Mouse (Mus musculus) MEL (cell line): ENCODE results near the gene Rps15. TPM values are rescaled to one million over a fixed set of nuclear protein-coding genes. Genes with fewer than 3 reads are reported as not detected.
A peak's percentile ranks its signal among the peaks of the same experiment; 100 is the strongest.

ENCODE experiments used
- DNase-seq: peaks from one replicate; pipeline ENCODE4 v3.0.0; 2011; ENCODE audit warnings: low read depth, low spot score
- H3K27ac ChIP-seq: 2 replicates; pipeline ENCODE4 v1.5.1; 2012; ENCODE audit warnings: low read depth, mild to moderate bottlenecking, control low read depth, low read length, moderate library complexity; ENCODE audit not compliant: control insufficient read depth
- H3K27me3 ChIP-seq, 2 experiments: fragments of 150-350 bp in 1 of 2; sonication (generic) in 1 of 2; 2 replicates each; pipeline ENCODE4 v1.6.1; 2012; ENCODE audit warnings: low read length in 2 of 2, mild to moderate bottlenecking in 2 of 2, improper control_type of control experiment in 1 of 2, moderate library complexity in 1 of 2; ENCODE audit not compliant: insufficient read depth in 2 of 2, control insufficient read depth in 1 of 2
- H3K36me3 ChIP-seq, 2 experiments: 2 replicates each; pipeline ENCODE4 v1.6.1; 2012 to 2014; ENCODE audit warnings: low read length in 2 of 2, improper control_type of control experiment in 1 of 2, inconsistent platforms in 1 of 2, mild to moderate bottlenecking in 1 of 2; ENCODE audit not compliant: insufficient read depth in 2 of 2, control insufficient read depth in 1 of 2
- H3K4me1 ChIP-seq, 2 experiments: fragments of 150-350 bp in 1 of 2; sonication (generic) in 1 of 2; 2 replicates each; pipeline ENCODE4 v1.6.1; 2012; ENCODE audit warnings: low read length in 2 of 2, improper control_type of control experiment in 1 of 2, mild to moderate bottlenecking in 1 of 2; ENCODE audit not compliant: insufficient read depth in 2 of 2, control insufficient read depth in 1 of 2
- H3K4me3 ChIP-seq, 2 experiments: fragments of 150-350 bp in 1 of 2; sonication (generic) in 1 of 2; 2 replicates each; pipeline ENCODE4 v1.5.1; 2012; ENCODE audit warnings: low read depth in 2 of 2, low read length in 2 of 2, mild to moderate bottlenecking in 2 of 2, moderate library complexity in 2 of 2, control low read depth in 1 of 2, improper control_type of control experiment in 1 of 2; ENCODE audit not compliant: control insufficient read depth in 1 of 2, insufficient read depth in 1 of 2
- H3K79me2 ChIP-seq: 2 replicates; pipeline ENCODE4 v1.6.1; 2012; ENCODE audit warnings: mild to moderate bottlenecking, low read length, moderate library complexity; ENCODE audit not compliant: control insufficient read depth, poor library complexity, insufficient read depth
- H3K9ac ChIP-seq: 2 replicates; pipeline ENCODE4 v1.6.1; 2012; ENCODE audit warnings: low read depth, mild to moderate bottlenecking, control low read depth, low read length, moderate library complexity; ENCODE audit not compliant: control insufficient read depth, poor library complexity, severe bottlenecking
- H3K9me3 ChIP-seq: fragments of 150-350 bp; sonication (generic); replicated peaks from 2 replicates; pipeline ENCODE4 v1.6.1; 2012; ENCODE audit warnings: mild to moderate bottlenecking, low read length, improper control_type of control experiment, moderate library complexity; ENCODE audit not compliant: insufficient read depth
- BHLHE40 ChIP-seq: IDR thresholded peaks from 2 replicates; pipeline ENCODE4 v1.6.1; 2012; ENCODE audit warnings: low read depth, mild to moderate bottlenecking, inconsistent platforms, low read length, improper control_type of control experiment, borderline replicate concordance
- CHD1 ChIP-seq: IDR thresholded peaks from 2 replicates; pipeline ENCODE4 v1.6.1; 2012; ENCODE audit warnings: low read depth, mild to moderate bottlenecking, inconsistent platforms, low read length, improper control_type of control experiment
- CHD2 ChIP-seq: IDR thresholded peaks from 2 replicates; pipeline ENCODE4 v1.6.1; 2011; ENCODE audit warnings: low read length, improper control_type of control experiment
- CTCF ChIP-seq, 3 experiments: IDR thresholded peaks in 2 of 3; conservative IDR thresholded peaks in 1 of 3; 2 replicates each; pipeline ENCODE4 v1.5.1; 2011 to 2012; ENCODE audit warnings: low read length in 3 of 3, low read depth in 2 of 3, mild to moderate bottlenecking in 2 of 3, improper control_type of control experiment in 1 of 3, inconsistent platforms in 1 of 3, mixed read lengths in 1 of 3, moderate library complexity in 1 of 3; ENCODE audit not compliant: control insufficient read depth in 1 of 3, insufficient read depth in 1 of 3, poor library complexity in 1 of 3, severe bottlenecking in 1 of 3
- E2F4 ChIP-seq: IDR thresholded peaks from 2 replicates; pipeline ENCODE4 v1.6.1; 2011; ENCODE audit warnings: low read depth, low read length, improper control_type of control experiment, borderline replicate concordance
- ELF1 ChIP-seq: IDR thresholded peaks from 2 replicates; pipeline ENCODE4 v1.6.1; 2014; ENCODE audit warnings: low read depth, mild to moderate bottlenecking, inconsistent platforms, low read length, improper control_type of control experiment, moderate library complexity
- EP300 ChIP-seq, 2 experiments: IDR thresholded peaks; 2 replicates each; pipeline ENCODE4 v1.6.1; 2011; ENCODE audit warnings: improper control_type of control experiment in 2 of 2, low read length in 2 of 2, low read depth in 1 of 2, mild to moderate bottlenecking in 1 of 2
- ETS1 ChIP-seq: IDR thresholded peaks from 2 replicates; pipeline ENCODE4 v1.6.1; 2012; ENCODE audit warnings: low read depth, mild to moderate bottlenecking, inconsistent platforms, low read length, improper control_type of control experiment, moderate library complexity
- GABPA ChIP-seq: IDR thresholded peaks from 2 replicates; pipeline ENCODE4 v1.6.1; 2012; ENCODE audit warnings: low read depth, mild to moderate bottlenecking, inconsistent platforms, low read length, improper control_type of control experiment, moderate library complexity
- GATA1 ChIP-seq: IDR thresholded peaks from 2 replicates; pipeline ENCODE4 v1.6.1; 2011; ENCODE audit warnings: low read depth, low read length, improper control_type of control experiment
- HCFC1 ChIP-seq: IDR thresholded peaks from 2 replicates; pipeline ENCODE4 v1.6.1; 2012; ENCODE audit warnings: low read depth, mild to moderate bottlenecking, inconsistent platforms, low read length, improper control_type of control experiment, moderate library complexity
- JUND ChIP-seq: IDR thresholded peaks from 2 replicates; pipeline ENCODE4 v1.6.1; 2011; ENCODE audit warnings: low read depth, mild to moderate bottlenecking, improper control_type of control experiment, low read length
- MAFK ChIP-seq: IDR thresholded peaks from 2 replicates; pipeline ENCODE4 v1.6.1; 2011; ENCODE audit warnings: low read depth, mild to moderate bottlenecking, low read length, improper control_type of control experiment, borderline replicate concordance
- MAX ChIP-seq: IDR thresholded peaks from 2 replicates; pipeline ENCODE4 v1.6.1; 2011; ENCODE audit warnings: low read length, improper control_type of control experiment
- MAZ ChIP-seq: IDR thresholded peaks from 2 replicates; pipeline ENCODE4 v1.6.1; 2012; ENCODE audit warnings: low read depth, mild to moderate bottlenecking, inconsistent platforms, low read length, improper control_type of control experiment
- MEF2A ChIP-seq: IDR thresholded peaks from 2 replicates; pipeline ENCODE4 v1.6.1; 2014; ENCODE audit warnings: low read depth, mild to moderate bottlenecking, inconsistent platforms, low read length, improper control_type of control experiment; ENCODE audit not compliant: poor library complexity, insufficient replicate concordance, severe bottlenecking; ENCODE audit errors: extremely low read depth
- NRF1 ChIP-seq: IDR thresholded peaks from 2 replicates; pipeline ENCODE4 v1.6.1; 2014; ENCODE audit warnings: low read depth, mild to moderate bottlenecking, inconsistent platforms, low read length, improper control_type of control experiment, moderate library complexity; ENCODE audit not compliant: poor library complexity, insufficient read depth, severe bottlenecking
- POLR2AphosphoS2 ChIP-seq: IDR thresholded peaks from 2 replicates; pipeline ENCODE4 v1.6.1; 2011; ENCODE audit warnings: low read length, improper control_type of control experiment
- SIN3A ChIP-seq: IDR thresholded peaks from 2 replicates; pipeline ENCODE4 v1.6.1; 2012; ENCODE audit warnings: low read length, improper control_type of control experiment, inconsistent platforms
- SMC3 ChIP-seq: IDR thresholded peaks from 2 replicates; pipeline ENCODE4 v1.6.1; 2011; ENCODE audit warnings: low read depth, low read length, improper control_type of control experiment
- TBP ChIP-seq: IDR thresholded peaks from 2 replicates; pipeline ENCODE4 v1.8.0; 2011; ENCODE audit warnings: low read depth, low read length, improper control_type of control experiment
- TCF12 ChIP-seq: IDR thresholded peaks from 2 replicates; pipeline ENCODE4 v1.6.1; 2014; ENCODE audit warnings: low read depth, mild to moderate bottlenecking, inconsistent platforms, low read length, improper control_type of control experiment, moderate library complexity
- USF2 ChIP-seq, 2 experiments: IDR thresholded peaks; 2 replicates each; pipeline ENCODE4 v1.6.1; 2011 to 2012; ENCODE audit warnings: improper control_type of control experiment in 2 of 2, low read length in 2 of 2, borderline replicate concordance in 1 of 2, inconsistent platforms in 1 of 2, low read depth in 1 of 2, mild to moderate bottlenecking in 1 of 2; ENCODE audit not compliant: insufficient read depth in 1 of 2
- ZKSCAN1 ChIP-seq: IDR thresholded peaks from 2 replicates; pipeline ENCODE4 v1.6.1; 2012; ENCODE audit warnings: low read depth, mild to moderate bottlenecking, inconsistent platforms, low read length, improper control_type of control experiment, moderate library complexity
- ZMIZ1 ChIP-seq: IDR thresholded peaks from 2 replicates; pipeline ENCODE4 v1.6.1; 2012; ENCODE audit warnings: low read depth, mild to moderate bottlenecking, inconsistent platforms, low read length, improper control_type of control experiment, moderate library complexity
- ZNF384 ChIP-seq: IDR thresholded peaks from 2 replicates; pipeline ENCODE4 v1.6.1; 2012; ENCODE audit warnings: low read depth, mild to moderate bottlenecking, inconsistent platforms, low read length, improper control_type of control experiment
- polyA plus RNA-seq, 2 experiments: library from polyadenylated mRNA; stranded (reverse) in 1 of 2; unstranded in 1 of 2; fragments of >175 nt in 1 of 2; fragments of >200 nt in 1 of 2; gene quantifications; 2 replicates each; pipeline versions ENCODE4 v1.2.1 to v1.2.4; 2012; ENCODE audit warnings: low replicate concordance in 2 of 2, low read depth in 1 of 2; ENCODE audit not compliant: insufficient read length in 2 of 2, insufficient read depth in 1 of 2, missing spikeins in 1 of 2
- total RNA-seq: library from RNA; depleted of rRNA; stranded (reverse); fragments of 300-350 nt; gene quantifications from 2 replicates; pipeline ENCODE4 v1.2.3, GENCODE M21; 2012

Gene Rps15
- total and polyA plus RNA-seq, 3 experiments = 1,331 to 4,320 (median 3,905) TPM

DNA sequence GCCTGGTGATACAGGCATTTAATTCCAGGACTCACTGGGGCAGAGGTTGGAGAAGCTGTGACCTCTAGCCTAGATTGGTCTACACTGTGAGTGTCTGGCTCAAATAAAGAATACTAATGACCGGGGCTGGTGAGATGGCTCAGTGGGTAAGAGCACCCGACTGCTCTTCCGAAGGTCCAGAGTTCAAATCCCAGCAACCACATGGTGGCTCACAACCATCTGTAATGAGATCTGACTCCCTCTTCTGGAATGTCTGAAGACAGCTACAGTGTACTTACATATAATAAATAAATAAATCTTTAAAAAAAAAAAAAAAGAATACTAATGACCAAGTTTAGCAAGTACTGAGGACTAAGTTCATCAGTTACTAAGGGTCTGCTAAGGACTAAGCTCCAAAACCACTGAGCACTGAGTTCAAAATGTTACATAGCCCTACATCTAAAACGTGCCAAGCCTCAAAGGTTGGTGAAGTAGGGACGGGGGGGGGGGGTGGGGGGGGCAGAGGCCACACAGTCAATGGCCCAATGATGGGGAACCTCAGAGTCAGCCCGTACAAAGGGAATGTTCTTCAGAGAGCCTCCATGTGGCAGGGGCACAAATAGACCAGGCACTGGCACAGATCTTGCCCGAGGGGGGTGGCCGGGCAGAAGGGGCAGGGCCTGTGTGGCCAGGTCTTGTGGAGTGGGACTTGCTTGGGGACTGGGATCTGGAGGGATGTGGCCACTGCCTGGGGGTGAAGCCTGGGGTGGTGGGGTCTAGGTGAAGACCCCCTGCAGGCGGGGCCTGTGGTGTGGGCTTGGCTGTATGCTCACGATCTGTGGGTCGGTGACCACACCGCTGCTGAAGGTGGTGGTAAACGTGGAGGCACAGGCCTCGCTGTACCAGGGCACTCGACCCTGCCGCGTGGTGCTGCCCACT lies 32.1 kb downstream of the Rps15 start:
- Histone ChIP-seq H3K4me3 (peak overlapping the region; percentile 89 to 90), H3K36me3 (peaks cover 0 to 4% of the 10 kb centered on the region in 2 experiments; a peak in 2 of 4 replicates), H3K27me3 (no peaks in the 10 kb centered on the region), H3K79me2 (peaks cover 28% of the 10 kb centered on the region), H3K9ac (peak overlapping the region; percentile 54), H3K4me1 (peaks cover 0 to 21% of the 10 kb centered on the region in 2 experiments; a peak in 3 of 4 replicates), H3K9me3 (no peaks in the 10 kb centered on the region), H3K27ac (0 out of 2 replicates have a peak overlapping the region, but pooled peaks have one; percentile 2)
- no peak for TF ChIP-seq JUND
- no peak for TF ChIP-seq TCF12
- no peak; the same call in 1 of the 2 replicates for TF ChIP-seq BHLHE40
- no peak for TF ChIP-seq USF2 (IDR thresholded peaks at IDR 0.05; ENCODE audit: borderline replicate concordance in 1 of 2, insufficient read depth in 1 of 2, low read depth in 1 of 2, low read length in 2 of 2)
- TF ChIP-seq NRF1 = no peak
- no peak for TF ChIP-seq GABPA
- TF ChIP-seq MAZ = peak; percentile 36; the same call in 1 of the 2 replicates
- peak; percentile 97 for TF ChIP-seq TBP
- no peak for TF ChIP-seq E2F4
- TF ChIP-seq MAFK = peak; percentile 75
- TF ChIP-seq ZNF384 = peak; percentile 84
- TF ChIP-seq CHD1 = no peak
- no peak for TF ChIP-seq ZMIZ1
- TF ChIP-seq SMC3 = no peak
- TF ChIP-seq MAX = no peak
- TF ChIP-seq POLR2AphosphoS2 = no peak
- no peak for TF ChIP-seq MEF2A
- DNase-seq = peak; percentile 74

DNA sequence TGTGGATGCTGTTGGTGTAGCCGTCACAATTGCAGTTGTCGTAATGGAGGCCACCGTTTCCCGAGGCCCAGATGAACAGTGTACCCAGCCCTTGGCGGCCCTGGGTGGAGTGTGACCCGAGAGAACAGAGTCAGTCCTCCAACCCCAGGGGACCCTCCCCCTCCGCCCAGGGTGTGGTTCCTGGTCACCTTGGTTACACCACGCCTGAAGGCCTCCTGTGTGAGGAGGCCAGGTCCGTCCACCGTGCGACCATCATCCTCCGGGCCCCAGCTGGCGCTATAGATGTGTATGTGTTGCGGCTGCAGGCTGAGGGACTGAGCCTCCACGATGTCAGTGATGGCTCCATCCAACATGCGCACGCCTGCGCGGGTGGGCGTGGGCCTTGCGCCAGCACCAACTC lies 32.8 kb downstream of the Rps15 start:
- TF ChIP-seq ETS1 (no peak), ELF1 (no peak), CTCF (IDR thresholded peaks at IDR 0.05 in 2 of 3, conservative IDR thresholded peaks at IDR 0.05 in 1 of 3; ENCODE audit: control insufficient read depth in 1 of 3, insufficient read depth in 1 of 3, low read depth in 2 of 3, low read length in 3 of 3, poor library complexity in 1 of 3, severe bottlenecking in 1 of 3) (no peak), BHLHE40 (no peak), CHD2 (no peak), SIN3A (no peak), NRF1 (no peak), EP300 (IDR thresholded peaks at IDR 0.05; ENCODE audit: low read depth in 1 of 2, low read length in 2 of 2) (no peak), MAZ (no peak), ZNF384 (no peak), ZKSCAN1 (no peak), HCFC1 (no peak), TCF12 (no peak), GATA1 (no peak)
- Histone ChIP-seq H3K27me3 (no peaks in the 10 kb centered on the region), H3K36me3 (peaks cover 0 to 5% of the 10 kb centered on the region in 2 experiments; a peak in 1 of 4 replicates), H3K79me2 (peaks cover 21% of the 10 kb centered on the region), H3K4me3 (no peak overlapping the region), H3K4me1 (peaks cover 0 to 20% of the 10 kb centered on the region in 2 experiments; a peak in 3 of 4 replicates), H3K9ac (no peak overlapping the region), H3K27ac (no peak overlapping the region), H3K9me3 (no peaks in the 10 kb centered on the region)
- no peak for DNase-seq
